Mouse (Mus musculus) thymus, adult 2 months (tissue): ENCODE measurements around the gene Gen1. TPM values are rescaled to one million over a fixed set of nuclear protein-coding genes. Genes with fewer than 3 reads are reported as not detected.

Experiments used
- DNase-seq: peaks from one replicate; pipeline ENCODE4 v3.0.0; 2021
- H3K27ac ChIP-seq: fragments of 200-500 bp; 2 replicates; pipeline ENCODE4 v1.5.1; 2012; ENCODE audit warnings: low read length, control low read depth; ENCODE audit not compliant: control insufficient read depth, insufficient read depth
- H3K27me3 ChIP-seq: fragments of 200-500 bp; 2 replicates; pipeline ENCODE4 v1.6.1; 2012; ENCODE audit warnings: mild to moderate bottlenecking, low read length, moderate library complexity, mixed read lengths; ENCODE audit not compliant: control insufficient read depth, insufficient read depth
- H3K36me3 ChIP-seq: fragments of 200-500 bp; 2 replicates; pipeline ENCODE4 v1.6.1; 2012; ENCODE audit warnings: mild to moderate bottlenecking, low read length, moderate library complexity; ENCODE audit not compliant: control insufficient read depth, insufficient read depth
- H3K4me1 ChIP-seq: fragments of 200-500 bp; replicated peaks from 2 replicates; pipeline ENCODE4 v1.6.1; 2012; ENCODE audit warnings: low read length; ENCODE audit not compliant: control insufficient read depth, insufficient read depth
- H3K4me3 ChIP-seq: fragments of 200-500 bp; 2 replicates; pipeline ENCODE4 v1.5.1; 2012; ENCODE audit warnings: mild to moderate bottlenecking, low read length, control low read depth, moderate library complexity; ENCODE audit not compliant: control insufficient read depth, insufficient read depth
- CTCF ChIP-seq: fragments of 200-500 bp; IDR thresholded peaks from 2 replicates; pipeline ENCODE4 v1.5.1; 2012; ENCODE audit warnings: mild to moderate bottlenecking, control low read depth, low read length, moderate library complexity, borderline replicate concordance; ENCODE audit not compliant: control insufficient read depth, poor library complexity, insufficient read depth; ENCODE audit errors: extremely low read depth
- POLR2A ChIP-seq: fragments of 200-500 bp; IDR thresholded peaks from 2 replicates; pipeline ENCODE4 v1.6.1; 2012; ENCODE audit warnings: mild to moderate bottlenecking, low read length, control low read depth, moderate library complexity; ENCODE audit not compliant: control insufficient read depth, poor library complexity, insufficient read depth; ENCODE audit errors: extremely low read depth
- WGBS: fragments of 180-500 bp; shearing (Covaris S2); methylation state at CpG from one replicate; pipeline ENCODE4 v1.1.7; 2018; 5-methylcytosine and 5-hydroxymethylcytosine counted together
- polyA plus RNA-seq: library from polyadenylated mRNA; depleted of rRNA; stranded (reverse); fragments of >200 nt; gene quantifications from 2 replicates; pipeline ENCODE4 v1.2.3, GENCODE M21; 2012; rRNA removed

The Gen1 gene
- polyA plus RNA-seq, result 2.0 and 3.9 TPM in 2 replicates

- no peaks in the 10 kb centered on the region; the same call in 1 of the 2 replicates for H3K36me3 ChIP-seq
- peak; percentile 88 for DNase-seq
- peak within 1 kb of the TSS; percentile 76 for H3K4me3 ChIP-seq
- H3K27me3 ChIP-seq, result no peaks in the 10 kb centered on the region
- H3K27ac ChIP-seq, result peak within 1 kb of the TSS; percentile 12; the same call in 1 of the 2 replicates
- under 1% methylated on average over 82 of the region's 83 CpGs for WGBS
- H3K4me1 ChIP-seq, result peaks cover 5% of the 10 kb centered on the region; the same call in 1 of the 2 replicates
- TF ChIP-seq CTCF (0 out of 2 replicates have a peak, but pooled peaks have one; percentile 22), POLR2A (peak; percentile 74)
These were observed at the start of gene Gen1, which contains the start of gene Smc6 for GRCm38 (mm10) chr12:11265382-11266281. Gene Gen1, minus strand, starts transcription at chr12:11265801. Gene Smc6, plus strand, starts transcription at chr12:11265886.

DNA sequence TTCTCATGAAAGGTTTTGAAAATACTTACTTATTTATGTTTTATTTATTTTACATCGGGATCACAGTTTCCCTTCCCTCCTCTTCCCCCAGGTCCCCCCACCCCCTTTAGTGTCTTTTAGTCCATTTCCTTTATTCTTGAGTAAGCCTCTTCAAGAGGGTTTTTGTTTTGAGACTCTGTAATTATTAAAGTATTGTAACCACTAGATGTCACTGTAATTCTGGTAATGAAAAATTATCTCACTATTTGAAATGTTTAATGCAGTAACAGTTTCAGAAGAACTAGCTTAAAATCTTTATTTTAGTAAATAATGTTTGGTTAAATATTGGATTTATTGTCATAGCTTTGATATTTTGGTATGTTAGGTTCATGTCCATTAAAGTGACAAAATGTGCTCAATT, 48.2 kb upstream of the Gen1 start:
- no peak for DNase-seq
- Histone ChIP-seq H3K27me3 (no peaks in the 10 kb centered on the region), H3K4me1 (no peaks in the 10 kb centered on the region), H3K36me3 (peaks cover 36% of the 10 kb centered on the region), H3K4me3 (no peak overlapping the region), H3K27ac (no peak overlapping the region)
- 33% methylated on average over 1 of the region's 1 CpGs for WGBS
- TF ChIP-seq CTCF (no peak), POLR2A (no peak)

DNA sequence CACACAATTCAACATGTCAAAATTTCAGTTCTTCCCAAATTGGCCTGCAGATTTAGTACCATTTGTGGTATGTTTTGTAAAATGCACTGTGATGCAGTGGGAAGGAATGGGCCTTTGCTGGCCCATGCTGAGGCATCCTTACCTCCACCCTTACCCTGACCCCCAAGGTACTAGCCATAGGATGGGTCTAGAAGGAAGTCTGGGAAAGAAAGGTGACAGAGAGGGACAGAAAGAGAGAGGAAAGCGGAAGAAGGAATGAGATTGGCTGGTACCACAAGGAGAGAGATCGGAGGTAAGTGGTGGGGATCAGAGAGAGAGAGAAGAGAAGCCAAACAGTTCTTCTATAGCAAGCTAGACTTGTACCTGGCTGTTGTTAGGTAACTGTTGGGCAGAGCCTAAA, 45.5 kb upstream of the Gen1 start:
- WGBS, result 95% methylated on average over 2 of the region's 2 CpGs
- TF ChIP-seq POLR2A (no peak), CTCF (no peak)
- peaks cover 44% of the 10 kb centered on the region for H3K36me3 ChIP-seq

GRCm38 (mm10) chr12:11306753-11307645, 41.4 kb upstream of the Gen1 start:
- WGBS, result 96% methylated on average over 8 of the region's 8 CpGs
- no peak for DNase-seq
- Histone ChIP-seq H3K27me3 (no peaks in the 10 kb centered on the region), H3K27ac (no peak overlapping the region), H3K36me3 (peaks cover 45% of the 10 kb centered on the region), H3K4me1 (no peaks in the 10 kb centered on the region), H3K4me3 (no peak overlapping the region)
- TF ChIP-seq POLR2A, result no peak
- no peak for TF ChIP-seq CTCF

More for the DNA sequence above, 45.5 kb upstream of the Gen1 start:
- Histone ChIP-seq H3K4me3 (no peak overlapping the region), H3K4me1 (no peaks in the 10 kb centered on the region), H3K27ac (no peak overlapping the region), H3K27me3 (no peaks in the 10 kb centered on the region)
- no peak for DNase-seq

GRCm38 (mm10) chr12:11300858-11301257, 35.3 kb upstream of the Gen1 start:
- H3K27ac ChIP-seq, result no peak overlapping the region
- H3K36me3 ChIP-seq, result peaks cover 60% of the 10 kb centered on the region
- no peaks in the 10 kb centered on the region for H3K27me3 ChIP-seq
- H3K4me3 ChIP-seq, result no peak overlapping the region
- no peak for DNase-seq
- no peak for TF ChIP-seq CTCF
- TF ChIP-seq POLR2A, result no peak
- WGBS, result 93% methylated on average over 1 of the region's 1 CpGs
- H3K4me1 ChIP-seq, result no peaks in the 10 kb centered on the region

GRCm38 (mm10) chr12:11286382-11286781, 20.8 kb upstream of the Gen1 start:
- no peaks in the 10 kb centered on the region for H3K4me1 ChIP-seq
- H3K36me3 ChIP-seq, result peaks cover 70% of the 10 kb centered on the region
- no peak overlapping the region for H3K27ac ChIP-seq
- 94% methylated on average over 2 of the region's 2 CpGs for WGBS
- H3K27me3 ChIP-seq, result no peaks in the 10 kb centered on the region
- no peak for DNase-seq
- TF ChIP-seq POLR2A (no peak), CTCF (no peak)
- no peak overlapping the region for H3K4me3 ChIP-seq
